Mouse (Mus musculus) C2C12 (cell line): ENCODE measurements around the gene Lrrc8b.

ENCODE experiments used
- CEBPB ChIP-seq: IDR thresholded peaks from one replicate; pipeline ENCODE4 v1.6.1; 2011; ENCODE audit warnings: low read depth, mild to moderate bottlenecking, control low read depth, moderate library complexity
- CTCF ChIP-seq: IDR thresholded peaks from one replicate; pipeline ENCODE4 v1.5.1; 2011; ENCODE audit not compliant: control insufficient read depth, insufficient read depth, insufficient read length
- MAX ChIP-seq: IDR thresholded peaks from one replicate; pipeline ENCODE4 v1.6.1; 2011; ENCODE audit warnings: mild to moderate bottlenecking, control low read depth
- MYOD1 ChIP-seq: IDR thresholded peaks from one replicate; pipeline ENCODE4 v1.6.1; 2011; ENCODE audit warnings: low read depth; ENCODE audit not compliant: control insufficient read depth, insufficient read length
- USF1 ChIP-seq: IDR thresholded peaks from one replicate; pipeline ENCODE4 v1.6.1; 2011; ENCODE audit warnings: low read depth, mild to moderate bottlenecking, control low read depth, moderate library complexity

DNA sequence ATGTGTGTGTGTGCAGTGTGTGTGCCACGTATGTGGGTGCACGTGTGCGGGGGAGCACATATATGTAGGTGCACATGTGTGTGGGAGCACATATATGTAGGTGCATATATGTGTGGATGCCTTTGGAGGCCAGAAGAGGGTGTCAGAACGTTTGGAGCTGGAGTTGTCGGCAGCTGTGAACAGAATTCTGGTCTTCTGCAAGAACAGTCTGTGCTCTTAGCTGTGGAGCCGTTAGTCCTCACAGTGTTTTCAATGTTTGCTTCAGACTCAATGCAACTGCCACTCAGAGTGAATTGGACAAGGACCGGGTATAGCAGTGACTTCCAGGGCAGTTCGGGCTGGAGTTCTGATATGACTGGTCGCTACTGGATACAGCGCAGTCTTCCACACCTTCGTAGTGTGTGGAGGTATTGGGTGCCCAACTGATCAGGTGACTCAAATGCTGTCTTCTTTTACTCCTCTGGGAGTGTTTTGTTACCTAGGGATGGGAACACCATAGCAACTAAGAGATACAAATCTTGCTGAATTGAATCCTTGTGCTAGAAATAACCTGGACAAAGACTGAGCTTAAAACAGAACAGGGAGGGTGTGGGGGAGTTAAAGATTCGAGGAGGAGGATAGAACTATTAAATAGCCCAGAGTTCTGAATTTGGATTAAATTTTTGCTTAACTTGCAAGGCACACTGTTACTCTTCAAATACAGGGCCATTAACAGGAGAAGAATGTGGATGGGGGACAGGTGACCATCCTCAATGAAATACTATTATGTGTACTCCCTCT, 1.0 kb upstream of the Lrrc8b start:
- TF ChIP-seq USF1 (no peak), CEBPB (no peak), CTCF (no peak), MAX (no peak), MYOD1 (no peak)
